8 mouse cellular contexts compared by ENCODE assay signal in the genomic region with DNA sequence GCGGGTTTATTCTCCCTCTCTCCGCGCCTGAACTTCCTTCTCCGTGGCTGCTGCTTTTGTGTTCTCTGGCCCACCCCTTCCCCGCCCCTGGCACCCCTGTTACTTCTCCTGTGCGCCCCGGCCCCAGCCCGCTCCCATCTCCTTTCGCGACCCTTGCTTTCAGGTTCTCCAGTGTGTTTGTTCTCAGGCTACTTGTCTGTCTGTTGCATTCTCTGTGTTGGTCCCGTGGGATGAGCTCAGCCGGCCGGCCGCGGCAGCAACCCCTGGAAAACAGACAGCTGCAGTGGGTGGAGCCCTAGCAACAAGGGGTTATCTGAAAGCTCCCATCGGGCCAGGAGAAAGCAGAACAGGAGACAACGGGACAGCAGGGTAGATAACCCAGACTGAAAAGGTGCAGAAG. TPM values are rescaled to one million over a fixed set of nuclear protein-coding genes. Genes with fewer than 3 reads are reported as not detected.
DNase-seq lines count a peak whose midpoint lies in the region; ATAC-seq lines count a peak whose summit lies in the region.
"Had no signal": no experiment of that assay in that cellular context is flagged by ENCODE, and none has a peak within 500 bp of the region (broad histone marks: within the 10 kb centered on the region; RNA-seq: fewer than 3 reads in every experiment).

No protein-coding gene starts in this region.

- peak overlapping the region; percentile 53 for H3K4me2 ChIP-seq in midbrain, embryonic 12.5 days (replicated peaks)

- intact Hi-C loops in heart, postnatal 36 days (cut with DNase I) = no loop called here
- intact Hi-C loops in left cerebral cortex, postnatal 4 days (cut with DNase I) = no loop called here

- peaks cover 22% of the 10 kb centered on the region for H3K4me1 ChIP-seq in midbrain, embryonic 12.5 days

- no peaks in the 10 kb centered on the region for H3K36me3 ChIP-seq in midbrain, embryonic 12.5 days

- peak; percentile 73 for DNase-seq in R1 (ENCODE audit: low read depth, low spot score)
- peak; percentile 49 for DNase-seq in embryo, embryonic 10 days (ENCODE audit: low spot score)
- DNase-seq in heart, postnatal 36 days = peak; percentile 5 to 12
- DNase-seq in natural killer cell, adult 2 months (ENCODE audit: low spot score in 2 of 2) = no peak
- DNase-seq in left cerebral cortex, postnatal 4 days = no peak
- no peak for DNase-seq in cerebellum, adult 9-10 months

- peak overlapping the region; percentile 24 for H3K4me3 ChIP-seq in midbrain, embryonic 12.5 days

- under 1% methylated on average over 17 of the region's 17 CpGs for WGBS in midbrain, embryonic 12.5 days

- peaks cover 75% of the 10 kb centered on the region for H3K27me3 ChIP-seq in midbrain, embryonic 12.5 days

- ATAC-seq in midbrain, embryonic 12.5 days (ENCODE audit: low FRiP score, low read depth) = peak; percentile 49; the same call in 1 of the 2 replicates

- no peak overlapping the region for H3K27ac ChIP-seq in midbrain, embryonic 12.5 days (replicated peaks)
- H3K27ac ChIP-seq: liver, embryonic 14.5 days had no signal

- H3K9me3 ChIP-seq in midbrain, embryonic 12.5 days = no peaks in the 10 kb centered on the region

- peak overlapping the region; percentile 32; the same call in 1 of the 2 replicates for H3K9ac ChIP-seq in midbrain, embryonic 12.5 days (replicated peaks)
- H3K9ac ChIP-seq: liver, embryonic 14.5 days had no signal

RNA-seq across cellular contexts. Expression of a gene that starts 21.4 kb away (rescaled TPM):
- total RNA-seq in heart, postnatal 36 days (2021) = not detected
- not detected in 2 replicates for polyA plus RNA-seq in midbrain, embryonic 12.5 days (2016; fragmentation: Nextera tagmentation; extraction: Ambion mirVana)
- not detected for total RNA-seq in left cerebral cortex, postnatal 4 days (2021)
- polyA plus RNA-seq: liver, embryonic 14.5 days had no signal

RNA-seq across cellular contexts. Expression of a gene that starts 25.1 kb away (rescaled TPM):
- under 1 TPM; 0.44 to 0.60 TPM for total RNA-seq in heart, postnatal 36 days (2021)
- polyA plus RNA-seq in midbrain, embryonic 12.5 days (2016; fragmentation: Nextera tagmentation; extraction: Ambion mirVana) = 16.1 and 19.5 TPM in 2 replicates
- 10 to 100 TPM; 67.4 to 74.9 TPM for total RNA-seq in left cerebral cortex, postnatal 4 days (2021)

Comparison
In these comparisons a context has a peak if more than half of its experiments do, and no peak if none do; other contexts are left out.
1. DNase-seq: peak in R1 (single experiment), embryo, embryonic 10 days (single experiment) and heart, postnatal 36 days (2 of 2); none in natural killer cell, adult 2 months (0 of 2), left cerebral cortex, postnatal 4 days (single experiment) and cerebellum, adult 9-10 months (single experiment).
2. RNA of a gene that starts 25.1 kb away (total RNA-seq): 67.4 to 74.9 TPM in left cerebral cortex, postnatal 4 days; 0.44 to 0.60 TPM in heart, postnatal 36 days; every median in the first group is over 10 times any median in the second.